Comparison of ENCODE assay signal across 9 mouse cellular contexts in genomic region chr3:84214501-84214900, GRCm38 (mm10). TPM values are rescaled to one million over a fixed set of nuclear protein-coding genes. Genes with fewer than 3 reads are reported as not detected.
DNase-seq lines count a peak whose midpoint lies in the region; ATAC-seq lines count a peak whose summit lies in the region.
"Had no signal": no experiment of that assay in that cellular context is flagged by ENCODE, and none has a peak within 500 bp of the region (broad histone marks: within the 10 kb centered on the region; RNA-seq: fewer than 3 reads in every experiment).

No protein-coding gene starts in this region.

- ATAC-seq in activated CD4-positive, CD25-positive, alpha-beta regulatory T cell, adult 4 months: no peak

- DNase-seq in adrenal gland, postnatal 25 days: peak; percentile 59
- DNase-seq in adrenal gland, adult 2 months: no peak
- DNase-seq in left cerebral cortex, postnatal 25 days (ENCODE audit: low spot score in 2 of 2): peak; percentile 61 to 70
- DNase-seq in left cerebral cortex, postnatal 14 days (ENCODE audit: low spot score in 2 of 2): no peak
- DNase-seq in cerebellum, adult 11-12 months: peak; percentile 82
- DNase-seq in kidney, postnatal 25 days: peak; percentile 95 to 96
- DNase-seq in lung, adult 18-20 months: no peak
- DNase-seq: heart, postnatal 36 days had no signal

- intact Hi-C loops in left cerebral cortex, postnatal 25 days (cut with DNase I): loop anchor here (2.0 kb wide), 1 partner anchor 24 kb away; no protein-coding TSS in a partner anchor
- intact Hi-C loops in left cerebral cortex, postnatal 14 days (cut with DNase I): no loop called here

RNA-seq across cellular contexts. Expression of gene Gm6525, which starts 40.6 kb away (rescaled TPM):
- total RNA-seq in adrenal gland, postnatal 25 days (2021): 0.30 TPM in 1 of 2 replicates, not detected in the other
- total RNA-seq in adrenal gland, adult 2 months (2021): under 1 TPM in 1 of 2 experiments, not detected in 1; 0.84 TPM
- not detected in 2 replicates for polyA plus RNA-seq in adrenal gland, adult 2 months (2012; rRNA removed)
- not detected for total RNA-seq in left cerebral cortex, postnatal 25 days (2021)
- total RNA-seq in left cerebral cortex, postnatal 14 days (2021): under 1 TPM in 1 of 2 experiments, not detected in 1; 0.35 TPM
- polyA plus RNA-seq in activated CD4-positive, CD25-positive, alpha-beta regulatory T cell, adult 4 months (2017; shearing (Covaris generic)): not detected
- total RNA-seq: heart, postnatal 36 days had no signal

RNA-seq across cellular contexts. Expression of gene Mnd1, which starts 58.9 kb away (rescaled TPM):
- total RNA-seq in adrenal gland, postnatal 25 days (2021): 18.7 and 18.8 TPM in 2 replicates
- 10 to 100 TPM in 1 of 2 experiments, 1 to 10 TPM in 1; 9.1 to 11.5 TPM for total RNA-seq in adrenal gland, adult 2 months (2021)
- 0.20 TPM in 1 of 2 replicates, not detected in the other for polyA plus RNA-seq in adrenal gland, adult 2 months (2012; rRNA removed)
- total RNA-seq in left cerebral cortex, postnatal 25 days (2021): 1 to 10 TPM; 1.3 TPM
- total RNA-seq in left cerebral cortex, postnatal 14 days (2021): 1 to 10 TPM; 2.5 to 2.8 TPM
- polyA plus RNA-seq in activated CD4-positive, CD25-positive, alpha-beta regulatory T cell, adult 4 months (2017; shearing (Covaris generic)): 1 to 10 TPM; 1.7 to 3.8 TPM

Comparison
In these comparisons a context has a peak if more than half of its experiments do, and no peak if none do; other contexts are left out.
1. DNase-seq: peak in adrenal gland, postnatal 25 days (single experiment), left cerebral cortex, postnatal 25 days (2 of 2), cerebellum, adult 11-12 months (single experiment) and kidney, postnatal 25 days (2 of 2); none in adrenal gland, adult 2 months (single experiment), left cerebral cortex, postnatal 14 days (0 of 2) and lung, adult 18-20 months (0 of 2).